Mouse (Mus musculus): Measurements from ENCODE around the gene Itprid1.
A peak's percentile ranks its signal among the peaks of the same experiment; 100 is the strongest.

The Itprid1 gene

GRCm38 (mm10) chr6:55887598-55887997, 50.9 kb downstream of the Itprid1 start:
- DNase-seq (ENCODE audit: extremely low spot score, low read depth, low spot score) = no peak

GRCm38 (mm10) chr6:55901568-55902328, 65.1 kb downstream of the Itprid1 start:
- no peak for DNase-seq (ENCODE audit: extremely low spot score, low read depth, low spot score)

- DNase-seq (ENCODE audit: extremely low spot score, low read depth, low spot score) = no peak
Observed at GRCm38 (mm10) chr6:55902329-55902605, 65.6 kb downstream of the Itprid1 start.

- no peak for DNase-seq (ENCODE audit: extremely low spot score, low read depth, low spot score)
Observed at GRCm38 (mm10) chr6:55919206-55919605, 82.5 kb downstream of the Itprid1 start.

- no peak for DNase-seq (ENCODE audit: extremely low spot score, low read depth, low spot score)
Observed at GRCm38 (mm10) chr6:55920282-55920720, 83.6 kb downstream of the Itprid1 start.

- no peak for DNase-seq (ENCODE audit: extremely low spot score, low read depth, low spot score)
Observed at GRCm38 (mm10) chr6:55920866-55921630, 84.4 kb downstream of the Itprid1 start.

- DNase-seq (ENCODE audit: extremely low spot score, low read depth, low spot score) = no peak
Observed at GRCm38 (mm10) chr6:55944709-55945108, 108.0 kb downstream of the Itprid1 start.

GRCm38 (mm10) chr6:55950345-55951110, 113.8 kb downstream of the Itprid1 start:
- DNase-seq (ENCODE audit: extremely low spot score, low read depth, low spot score) = peak; percentile 52

GRCm38 (mm10) chr6:55972998-55973397, 136.3 kb downstream of the Itprid1 start:
- DNase-seq (ENCODE audit: extremely low spot score, low read depth, low spot score) = no peak

GRCm38 (mm10) chr6:55979766-55980165, 143.1 kb downstream of the Itprid1 start:
- no peak for DNase-seq (ENCODE audit: extremely low spot score, low read depth, low spot score)

- DNase-seq (ENCODE audit: extremely low spot score, low read depth, low spot score) = no peak
Observed at GRCm38 (mm10) chr6:56008711-56009110, 172.0 kb downstream of the Itprid1 start.

GRCm38 (mm10) chr6:56012384-56012783, 175.7 kb downstream of the Itprid1 start:
- no peak for DNase-seq (ENCODE audit: extremely low spot score, low read depth, low spot score)

- no peak for DNase-seq (ENCODE audit: extremely low spot score, low read depth, low spot score)
Observed at GRCm38 (mm10) chr6:56017291-56017994, 180.7 kb downstream of the Itprid1 start, which contains the start of gene Ppp1r17. Ppp1r17 (plus strand) TSS chr6:56017497.

- DNase-seq (ENCODE audit: extremely low spot score, low read depth, low spot score) = no peak
Observed at GRCm38 (mm10) chr6:56019632-56020031, 182.9 kb downstream of the Itprid1 start.

- no peak for DNase-seq (ENCODE audit: extremely low spot score, low read depth, low spot score)
Observed at GRCm38 (mm10) chr6:56025533-56025932, 188.8 kb downstream of the Itprid1 start.

GRCm38 (mm10) chr6:56027318-56027717, 190.6 kb downstream of the Itprid1 start:
- DNase-seq (ENCODE audit: extremely low spot score, low read depth, low spot score) = no peak

- DNase-seq (ENCODE audit: extremely low spot score, low read depth, low spot score) = no peak
Observed at GRCm38 (mm10) chr6:56027966-56028365, 191.3 kb downstream of the Itprid1 start.
